Mouse (Mus musculus) heart, adult 2 months (tissue): ENCODE results near the gene Nhej1. TPM values are rescaled to one million over a fixed set of nuclear protein-coding genes. Genes with fewer than 3 reads are reported as not detected.

ENCODE experiments used
- DNase-seq, 2 experiments: peaks; one replicate each; pipeline ENCODE4 v3.0.0; 2021
- H3K27ac ChIP-seq: fragments of 200-600 bp; 2 replicates; pipeline ENCODE4 v1.8.1; 2022
- H3K27me3 ChIP-seq: fragments of 200-500 bp; 2 replicates; pipeline ENCODE4 v1.6.1; 2012; ENCODE audit warnings: mild to moderate bottlenecking, low read length, inconsistent platforms, mixed read lengths; ENCODE audit not compliant: control insufficient read depth, insufficient read depth
- H3K36me3 ChIP-seq: fragments of 200-500 bp; 2 replicates; pipeline ENCODE4 v1.6.1; 2012; ENCODE audit warnings: low read length, inconsistent platforms; ENCODE audit not compliant: control insufficient read depth, insufficient read depth
- H3K4me1 ChIP-seq: fragments of 200-500 bp; 2 replicates; pipeline ENCODE4 v1.6.1; 2011; ENCODE audit warnings: low read length; ENCODE audit not compliant: control insufficient read depth, insufficient read depth
- H3K4me3 ChIP-seq: fragments of 200-600 bp; 2 replicates; pipeline ENCODE4 v1.8.1; 2022
- H3K79me2 ChIP-seq: fragments of 200-500 bp; replicated peaks from 2 replicates; pipeline ENCODE4 v1.6.1; 2012; ENCODE audit warnings: mild to moderate bottlenecking, inconsistent platforms, low read length, moderate library complexity, mixed read lengths; ENCODE audit not compliant: control insufficient read depth, insufficient read depth
- H3K9ac ChIP-seq: fragments of 200-500 bp; 2 replicates; pipeline ENCODE4 v1.6.1; 2012; ENCODE audit warnings: low read depth, mild to moderate bottlenecking, control low read depth, inconsistent platforms, low read length, mixed read lengths
- CTCF ChIP-seq: fragments of 200-600 bp; IDR thresholded peaks from 2 replicates; pipeline ENCODE4 v1.8.1; 2022; ENCODE audit warnings: antibody characterized with exemption, mild to moderate bottlenecking, moderate library complexity
- EP300 ChIP-seq: fragments of 200-500 bp; IDR thresholded peaks from 2 replicates; pipeline ENCODE4 v1.6.1; 2011; ENCODE audit warnings: low read depth, low read length, control low read depth; ENCODE audit not compliant: insufficient read depth
- POLR2A ChIP-seq: fragments of 200-500 bp; IDR thresholded peaks from 2 replicates; pipeline ENCODE4 v1.6.1; 2011; ENCODE audit warnings: mild to moderate bottlenecking, low read depth, low read length, control low read depth; ENCODE audit not compliant: insufficient read depth
- WGBS: fragments of 180-500 bp; shearing (Covaris S2); methylation state at CpG from one replicate; pipeline ENCODE4 v1.1.7; 2018; 5-methylcytosine and 5-hydroxymethylcytosine counted together
- intact Hi-C: fragments of 180-260 bp; cut with DNase I; formaldehyde crosslinking; loops from one replicate; pipeline ENCODE4 v1.15.1; 2025
- polyA plus RNA-seq: library from polyadenylated mRNA; depleted of rRNA; stranded (reverse); fragments of >200 nt; gene quantifications from 2 replicates; pipeline ENCODE4 v1.2.3, GENCODE M21; 2012
- total RNA-seq, 2 experiments: library from RNA; stranded (reverse); gene quantifications; 2 replicates each; pipeline ENCODE4 v1.2.3; 2021

Nhej1 gene
- total and polyA plus RNA-seq, 3 experiments, result 3.6 to 4.7 (median 4.0) TPM

- TF ChIP-seq EP300 (no peak), CTCF (no peak), POLR2A (no peak)
- Histone ChIP-seq H3K4me3 (no peak overlapping the region), H3K79me2 (no peaks in the 10 kb centered on the region), H3K27me3 (no peaks in the 10 kb centered on the region), H3K27ac (no peak overlapping the region; the same call in 1 of the 2 replicates), H3K9ac (no peak overlapping the region), H3K4me1 (peaks cover 2% of the 10 kb centered on the region), H3K36me3 (no peaks in the 10 kb centered on the region)
- WGBS, result 14% methylated on average over 4 of the region's 4 CpGs
- intact Hi-C loops, result no loop called here
- peak; percentile 20 to 35 for DNase-seq
Measured at GRCm38 (mm10) chr1:75006016-75006415, 119.0 kb downstream of the Nhej1 start.

- no peaks in the 10 kb centered on the region for H3K36me3 ChIP-seq
Measured at GRCm38 (mm10) chr1:75001183-75001582, 123.8 kb downstream of the Nhej1 start.

GRCm38 (mm10) chr1:75000496-75000895 is 124.5 kb downstream of the Nhej1 start:
- H3K79me2 ChIP-seq, result no peaks in the 10 kb centered on the region
- no peaks in the 10 kb centered on the region for H3K27me3 ChIP-seq
- intact Hi-C loops, result no loop called here
- H3K36me3 ChIP-seq, result no peaks in the 10 kb centered on the region
- H3K27ac ChIP-seq, result no peak overlapping the region
- H3K9ac ChIP-seq, result no peak overlapping the region
- H3K4me1 ChIP-seq, result no peaks in the 10 kb centered on the region
- WGBS, result 0% methylated on average over 1 of the region's 1 CpGs
- no peak for DNase-seq
- TF ChIP-seq CTCF (peak; percentile 77), EP300 (no peak)
- H3K4me3 ChIP-seq, result no peak overlapping the region

More at GRCm38 (mm10) chr1:75001183-75001582, 123.8 kb downstream of the Nhej1 start:
- H3K79me2 ChIP-seq, result no peaks in the 10 kb centered on the region
- TF ChIP-seq EP300, result no peak
- no peak for TF ChIP-seq CTCF
- no peak for TF ChIP-seq POLR2A
- no peak for DNase-seq
- no peaks in the 10 kb centered on the region for H3K27me3 ChIP-seq
- 60% methylated on average over 6 of the region's 6 CpGs for WGBS
- H3K4me3 ChIP-seq, result no peak overlapping the region
- H3K9ac ChIP-seq, result no peak overlapping the region
- H3K27ac ChIP-seq, result no peak overlapping the region
- intact Hi-C loops, result no loop called here
- H3K4me1 ChIP-seq, result peaks cover 1% of the 10 kb centered on the region

GRCm38 (mm10) chr1:74999173-74999572 is 125.8 kb downstream of the Nhej1 start:
- no peak overlapping the region for H3K27ac ChIP-seq
- WGBS, result 72% methylated on average over 5 of the region's 5 CpGs
- no peaks in the 10 kb centered on the region for H3K36me3 ChIP-seq
- no peaks in the 10 kb centered on the region for H3K79me2 ChIP-seq
- H3K4me1 ChIP-seq, result no peaks in the 10 kb centered on the region
- H3K9ac ChIP-seq, result no peak overlapping the region
- intact Hi-C loops, result no loop called here
- TF ChIP-seq EP300 (no peak), CTCF (no peak), POLR2A (no peak)
- H3K4me3 ChIP-seq, result no peak overlapping the region
- H3K27me3 ChIP-seq, result no peaks in the 10 kb centered on the region
- no peak for DNase-seq

GRCm38 (mm10) chr1:74997231-74997630 is 127.8 kb downstream of the Nhej1 start:
- intact Hi-C loops, result no loop called here
- Histone ChIP-seq H3K4me1 (no peaks in the 10 kb centered on the region), H3K36me3 (no peaks in the 10 kb centered on the region), H3K27me3 (no peaks in the 10 kb centered on the region), H3K79me2 (no peaks in the 10 kb centered on the region), H3K4me3 (no peak overlapping the region), H3K9ac (no peak overlapping the region), H3K27ac (no peak overlapping the region)
- WGBS, result 64% methylated on average over 2 of the region's 2 CpGs
- DNase-seq, result no peak
- TF ChIP-seq CTCF (no peak), POLR2A (no peak), EP300 (no peak)

GRCm38 (mm10) chr1:74977001-74977400 is 148.0 kb downstream of the Nhej1 start:
- H3K79me2 ChIP-seq, result no peaks in the 10 kb centered on the region
- intact Hi-C loops, result no loop called here
- TF ChIP-seq POLR2A (no peak), CTCF (no peak), EP300 (no peak)
- no peak overlapping the region for H3K27ac ChIP-seq
- 84% methylated on average over 8 of the region's 8 CpGs for WGBS
- no peaks in the 10 kb centered on the region for H3K36me3 ChIP-seq
- DNase-seq, result no peak
- H3K27me3 ChIP-seq, result no peaks in the 10 kb centered on the region
- no peak overlapping the region for H3K9ac ChIP-seq
- no peaks in the 10 kb centered on the region for H3K4me1 ChIP-seq
- no peak overlapping the region for H3K4me3 ChIP-seq

GRCm38 (mm10) chr1:74975936-74976335 is 149.1 kb downstream of the Nhej1 start:
- Histone ChIP-seq H3K79me2 (no peaks in the 10 kb centered on the region), H3K9ac (no peak overlapping the region), H3K36me3 (no peaks in the 10 kb centered on the region), H3K4me1 (no peaks in the 10 kb centered on the region), H3K27ac (no peak overlapping the region), H3K4me3 (no peak overlapping the region), H3K27me3 (no peaks in the 10 kb centered on the region)
- DNase-seq, result no peak
- 97% methylated on average over 1 of the region's 1 CpGs for WGBS
- TF ChIP-seq POLR2A, result no peak
- TF ChIP-seq CTCF, result no peak
- TF ChIP-seq EP300, result no peak
- intact Hi-C loops, result no loop called here
